Mouse (Mus musculus) CD4-positive, CD25-positive, alpha-beta regulatory T cell, adult 4 months (primary cell): ENCODE data around the gene Nr2c1. TPM values are rescaled to one million over a fixed set of nuclear protein-coding genes. Genes with fewer than 3 reads are reported as not detected.

Source experiments
- ATAC-seq: one replicate; pipeline ENCODE4 v1.8.0; 2017
- polyA plus RNA-seq, 2 experiments: library from polyadenylated mRNA; unstranded; fragments of 100-300 nt; shearing (Covaris generic); gene quantifications; one replicate each; pipeline ENCODE4 v1.2.1; 2017

Gene Nr2c1
- polyA plus RNA-seq, 2 experiments from 2014 or later: 4.6 to 6.4 TPM

DNA sequence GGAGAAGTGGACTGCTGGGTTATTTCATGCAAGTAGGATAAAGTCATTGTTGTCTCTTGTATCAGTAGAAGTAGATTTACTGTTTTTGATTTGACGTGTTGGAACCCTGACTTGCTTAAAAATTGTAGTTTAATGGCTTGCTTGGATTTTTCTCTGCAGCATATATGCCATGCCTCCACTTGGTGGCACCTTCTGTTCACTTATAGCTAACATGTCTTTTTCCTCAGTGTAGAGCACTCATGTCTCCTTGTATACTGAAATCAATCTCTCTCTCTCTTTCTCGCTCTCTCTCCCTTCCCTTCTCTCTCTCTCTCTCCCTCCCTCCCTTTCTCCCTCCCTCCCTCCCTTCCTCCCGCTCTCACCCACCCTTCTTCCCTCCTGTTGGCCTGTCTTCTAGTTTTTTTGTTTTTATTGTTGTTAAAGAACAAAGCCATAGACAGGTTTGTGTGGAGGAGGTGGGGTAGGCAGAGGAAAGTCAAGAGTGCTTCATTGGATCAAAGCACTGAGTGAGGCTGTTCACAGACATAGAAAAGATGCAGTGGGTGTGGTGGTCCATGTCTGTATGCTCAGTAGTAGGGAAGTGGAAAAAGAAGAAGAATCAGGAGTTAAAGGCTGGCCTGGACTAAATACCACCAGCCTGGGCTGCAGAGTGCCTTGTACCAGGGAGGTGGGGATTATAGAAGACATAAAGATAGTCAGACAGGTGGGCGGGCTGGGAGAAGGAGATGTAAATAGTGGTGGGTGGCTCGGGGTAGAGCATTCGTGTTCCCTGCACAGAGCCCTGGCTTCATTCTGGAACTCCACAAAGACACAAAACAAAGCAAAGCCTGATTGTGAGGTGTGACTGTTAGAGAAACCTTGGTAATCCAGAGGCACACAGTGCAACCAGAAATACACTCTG is 63.1 kb downstream of the Nr2c1 start:
- ATAC-seq: peak; percentile 2

DNA sequence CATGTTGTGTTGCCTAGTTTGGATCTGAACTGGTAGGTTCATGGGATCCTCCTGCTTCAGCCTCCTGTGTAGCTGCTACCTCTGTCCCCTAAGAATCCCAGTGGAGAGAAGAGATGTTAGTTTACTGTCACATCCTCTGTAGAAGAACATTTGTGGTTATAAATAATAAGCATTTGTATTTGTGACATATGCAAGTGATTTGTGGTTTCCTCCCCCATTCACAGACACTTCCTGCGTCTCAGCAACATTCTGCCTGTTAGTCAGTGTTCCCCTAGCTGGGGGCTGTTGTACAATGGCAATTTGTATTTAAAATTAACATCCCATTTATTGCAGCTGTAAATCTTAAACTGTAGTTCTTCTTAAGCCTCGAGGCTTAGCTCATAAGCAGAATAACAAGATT is 63.9 kb downstream of the Nr2c1 start:
- ATAC-seq: peak; percentile 95

GRCm38 (mm10) chr10:94225026-94225750 is 77.4 kb downstream of the Nr2c1 start:
- no peak for ATAC-seq

GRCm38 (mm10) chr10:94230172-94230981 is 82.6 kb downstream of the Nr2c1 start:
- ATAC-seq: no peak

GRCm38 (mm10) chr10:94231025-94231424 is 83.2 kb downstream of the Nr2c1 start:
- no peak for ATAC-seq

GRCm38 (mm10) chr10:94235200-94235599 is 87.4 kb downstream of the Nr2c1 start:
- no peak for ATAC-seq

DNA sequence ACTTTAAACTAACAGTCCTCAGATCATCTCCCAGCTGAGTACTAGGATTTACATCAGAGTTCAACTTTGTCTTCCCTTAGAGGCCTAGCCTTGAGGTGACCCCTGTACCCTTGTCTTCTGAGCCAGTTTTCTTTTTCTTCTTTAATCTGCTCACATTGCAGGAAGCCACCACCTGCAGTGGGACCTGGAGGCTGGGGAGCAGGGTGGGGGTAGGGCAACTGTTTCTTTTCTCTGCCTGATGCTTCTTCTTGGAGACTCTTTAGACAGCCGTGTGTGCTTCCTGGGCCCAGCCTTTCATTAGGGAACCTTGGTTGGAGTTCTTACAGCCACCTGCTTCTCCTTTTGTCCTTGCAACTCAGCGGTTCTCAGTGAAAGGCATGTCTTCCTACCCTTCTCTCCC is 93.5 kb downstream of the Nr2c1 start:
- no peak for ATAC-seq

Other genes with a start within 250 kb of the Nr2c1 start
- 10 to 100 TPM; 10.5 to 19.7 TPM for gene Vezt, start 112.2 kb upstream of the Nr2c1 start, polyA plus RNA-seq
- 1 to 10 TPM; 1.7 TPM for gene Fgd6, start 112.0 kb upstream of the Nr2c1 start, polyA plus RNA-seq
- 100 to 1,000 TPM; 157 to 163 TPM for gene Ndufa12, start 50.7 kb downstream of the Nr2c1 start, polyA plus RNA-seq
- gene Gm4792, start 150.7 kb downstream of the Nr2c1 start, polyA plus RNA-seq: not detected
- 1 to 10 TPM; 1.2 to 2.2 TPM for gene Tmcc3, start 163.9 kb downstream of the Nr2c1 start, polyA plus RNA-seq